Mouse (Mus musculus) liver, embryonic 14.5 days (tissue): ENCODE measurements around the gene Plekhg2.

Experiments
- CTCF ChIP-seq: IDR thresholded peaks from 2 replicates; pipeline ENCODE4 v1.5.1; 2016; ENCODE audit warnings: antibody characterized with exemption, low read depth, control low read depth
- EP300 ChIP-seq: IDR thresholded peaks from 2 replicates; pipeline ENCODE4 v1.6.1; 2016; ENCODE audit warnings: antibody characterized with exemption, low read depth

- TF ChIP-seq CTCF (no peak), EP300 (no peak)
Observed at GRCm38 (mm10) chr7:28419416-28419815, 47.0 kb upstream of the Plekhg2 start.
